Mouse (Mus musculus): ENCODE data around the gene Zfp62. TPM values are rescaled to one million over a fixed set of nuclear protein-coding genes. Genes with fewer than 3 reads are reported as not detected.
"Not testable (repeated sequence)": the region's sequence is repeated elsewhere in the genome, so short reads cannot be mapped to it uniquely, and the experiment has no call there.

Gene Zfp62
- polyA plus RNA-seq, 1 experiment, result 3.3 TPM

- no peaks in the 10 kb centered on the region for H3K79me2 ChIP-seq (ENCODE audit: control insufficient read depth, insufficient read depth)
- no peak for TF ChIP-seq MYOD1 (IDR thresholded peaks at IDR 0.05; ENCODE audit: control insufficient read depth, insufficient read length, low read depth)
- no peak for TF ChIP-seq CEBPB (IDR thresholded peaks at IDR 0.05; ENCODE audit: low read depth)
- no peak for TF ChIP-seq CTCF (IDR thresholded peaks at IDR 0.05; ENCODE audit: control insufficient read depth, insufficient read depth, insufficient read length)
- TF ChIP-seq MAX (IDR thresholded peaks at IDR 0.05), result no peak
- no peak for TF ChIP-seq USF1 (IDR thresholded peaks at IDR 0.05; ENCODE audit: low read depth)
- TF ChIP-seq FOSL1 (IDR thresholded peaks at IDR 0.05; ENCODE audit: insufficient read depth, low read length, poor library complexity, severe bottlenecking), result no peak
- no peak for TF ChIP-seq MYOG (IDR thresholded peaks at IDR 0.05; ENCODE audit: control insufficient read depth, extremely low read depth, insufficient read length)
- H3ac ChIP-seq (ENCODE audit: control insufficient read depth, insufficient read length, low read depth), result no peak overlapping the region
- H3K79me3 ChIP-seq (ENCODE audit: low read depth), result no peaks in the 10 kb centered on the region
- no peak overlapping the region for H3K4me3 ChIP-seq (ENCODE audit: insufficient read depth, poor library complexity, severe bottlenecking)
- H3K36me3 ChIP-seq (ENCODE audit: control insufficient read depth, insufficient read depth), result no peaks in the 10 kb centered on the region
- peaks cover 30% of the 10 kb centered on the region for H3K27me3 ChIP-seq (ENCODE audit: control insufficient read depth, insufficient read depth, insufficient read length)
Measured at GRCm38 (mm10) chr11:49175345-49175744, 27.7 kb upstream of the Zfp62 start.

- H3K79me3 ChIP-seq (ENCODE audit: low read depth); H3K4me3 ChIP-seq (ENCODE audit: insufficient read depth, poor library complexity, severe bottlenecking); H3K79me2 ChIP-seq (ENCODE audit: control insufficient read depth, insufficient read depth); H3ac ChIP-seq (ENCODE audit: control insufficient read depth, insufficient read length, low read depth); H3K36me3 ChIP-seq (ENCODE audit: control insufficient read depth, insufficient read depth): not testable (repeated sequence)
- H3K27me3 ChIP-seq (ENCODE audit: control insufficient read depth, insufficient read depth, insufficient read length), result peaks cover 30% of the 10 kb centered on the region
Measured at GRCm38 (mm10) chr11:49176047-49176779, 26.9 kb upstream of the Zfp62 start.

GRCm38 (mm10) chr11:49183172-49183571 lies 19.9 kb upstream of the Zfp62 start:
- Histone ChIP-seq H3K4me3 (ENCODE audit: insufficient read depth, poor library complexity, severe bottlenecking) (no peak overlapping the region), H3K79me2 (ENCODE audit: control insufficient read depth, insufficient read depth) (no peaks in the 10 kb centered on the region), H3K79me3 (ENCODE audit: low read depth) (no peaks in the 10 kb centered on the region), H3K36me3 (ENCODE audit: control insufficient read depth, insufficient read depth) (no peaks in the 10 kb centered on the region), H3K27me3 (ENCODE audit: control insufficient read depth, insufficient read depth, insufficient read length) (peaks cover 37% of the 10 kb centered on the region), H3ac (ENCODE audit: control insufficient read depth, insufficient read length, low read depth) (no peak overlapping the region)
- TF ChIP-seq CTCF (IDR thresholded peaks at IDR 0.05; ENCODE audit: control insufficient read depth, insufficient read depth, insufficient read length) (no peak), MYOD1 (IDR thresholded peaks at IDR 0.05; ENCODE audit: control insufficient read depth, insufficient read length, low read depth) (no peak), CEBPB (IDR thresholded peaks at IDR 0.05; ENCODE audit: low read depth) (no peak), MAX (IDR thresholded peaks at IDR 0.05) (no peak), USF1 (IDR thresholded peaks at IDR 0.05; ENCODE audit: low read depth) (no peak), MYOG (IDR thresholded peaks at IDR 0.05; ENCODE audit: control insufficient read depth, extremely low read depth, insufficient read length) (no peak), FOSL1 (IDR thresholded peaks at IDR 0.05; ENCODE audit: insufficient read depth, low read length, poor library complexity, severe bottlenecking) (no peak)

GRCm38 (mm10) chr11:49186452-49186851 lies 16.6 kb upstream of the Zfp62 start:
- Histone ChIP-seq H3K4me3 (ENCODE audit: insufficient read depth, poor library complexity, severe bottlenecking) (no peak overlapping the region), H3K79me3 (ENCODE audit: low read depth) (no peaks in the 10 kb centered on the region), H3K27me3 (ENCODE audit: control insufficient read depth, insufficient read depth, insufficient read length) (peaks cover 25% of the 10 kb centered on the region), H3K36me3 (ENCODE audit: control insufficient read depth, insufficient read depth) (no peaks in the 10 kb centered on the region), H3ac (ENCODE audit: control insufficient read depth, insufficient read length, low read depth) (no peak overlapping the region), H3K79me2 (ENCODE audit: control insufficient read depth, insufficient read depth) (no peaks in the 10 kb centered on the region)
- TF ChIP-seq MYOD1 (IDR thresholded peaks at IDR 0.05; ENCODE audit: control insufficient read depth, insufficient read length, low read depth) (no peak), USF1 (IDR thresholded peaks at IDR 0.05; ENCODE audit: low read depth) (no peak)

GRCm38 (mm10) chr11:49186955-49187488 lies 16.1 kb upstream of the Zfp62 start, which contains the start of gene Btnl9:
Gene Btnl9, minus strand, starts transcription at chr11:49187159.
- H3K79me3 ChIP-seq (ENCODE audit: low read depth), result no peaks in the 10 kb centered on the region
- peaks cover 25% of the 10 kb centered on the region for H3K27me3 ChIP-seq (ENCODE audit: control insufficient read depth, insufficient read depth, insufficient read length)
- H3ac ChIP-seq (ENCODE audit: control insufficient read depth, insufficient read length, low read depth), result no peak within 1 kb of the TSS
- TF ChIP-seq FOSL1 (IDR thresholded peaks at IDR 0.05; ENCODE audit: insufficient read depth, low read length, poor library complexity, severe bottlenecking), result no peak
- no peak for TF ChIP-seq USF1 (IDR thresholded peaks at IDR 0.05; ENCODE audit: low read depth)
- TF ChIP-seq MYOD1 (IDR thresholded peaks at IDR 0.05; ENCODE audit: control insufficient read depth, insufficient read length, low read depth), result no peak
- TF ChIP-seq CTCF (IDR thresholded peaks at IDR 0.05; ENCODE audit: control insufficient read depth, insufficient read depth, insufficient read length), result no peak
- no peak for TF ChIP-seq CEBPB (IDR thresholded peaks at IDR 0.05; ENCODE audit: low read depth)
- no peak for TF ChIP-seq MAX (IDR thresholded peaks at IDR 0.05)
- no peak for TF ChIP-seq MYOG (IDR thresholded peaks at IDR 0.05; ENCODE audit: control insufficient read depth, extremely low read depth, insufficient read length)
- H3K79me2 ChIP-seq (ENCODE audit: control insufficient read depth, insufficient read depth), result no peaks in the 10 kb centered on the region
- H3K36me3 ChIP-seq (ENCODE audit: control insufficient read depth, insufficient read depth), result no peaks in the 10 kb centered on the region
- no peak within 1 kb of the TSS for H3K4me3 ChIP-seq (ENCODE audit: insufficient read depth, poor library complexity, severe bottlenecking)

- TF ChIP-seq MYOG (IDR thresholded peaks at IDR 0.05; ENCODE audit: control insufficient read depth, extremely low read depth, insufficient read length) (no peak), CEBPB (IDR thresholded peaks at IDR 0.05; ENCODE audit: low read depth) (no peak), USF1 (IDR thresholded peaks at IDR 0.05; ENCODE audit: low read depth) (no peak), MAX (IDR thresholded peaks at IDR 0.05) (no peak), FOSL1 (IDR thresholded peaks at IDR 0.05; ENCODE audit: insufficient read depth, low read length, poor library complexity, severe bottlenecking) (no peak)
- Histone ChIP-seq H3K79me3 (ENCODE audit: low read depth) (no peaks in the 10 kb centered on the region), H3K4me3 (ENCODE audit: insufficient read depth, poor library complexity, severe bottlenecking) (no peak overlapping the region), H3ac (ENCODE audit: control insufficient read depth, insufficient read length, low read depth) (no peak overlapping the region), H3K27me3 (ENCODE audit: control insufficient read depth, insufficient read depth, insufficient read length) (peaks cover 25% of the 10 kb centered on the region), H3K36me3 (ENCODE audit: control insufficient read depth, insufficient read depth) (no peaks in the 10 kb centered on the region), H3K79me2 (ENCODE audit: control insufficient read depth, insufficient read depth) (no peaks in the 10 kb centered on the region)
Measured at GRCm38 (mm10) chr11:49187701-49188100, 15.4 kb upstream of the Zfp62 start.
